Mouse (Mus musculus) ES-CJ7 (cell line): ENCODE results near the gene Thbs2.
A peak's percentile ranks its signal among the peaks of the same experiment; 100 is the strongest.

Experiments
- DNase-seq: peaks from one replicate; pipeline ENCODE4 v3.0.0; 2011; ENCODE audit warnings: low read depth, low spot score

The Thbs2 gene

GRCm38 (mm10) chr17:14693994-14694374 lies at the start of gene Thbs2:
TSS of gene Thbs2 (minus strand) at chr17:14694235.
- peak; percentile 34 for DNase-seq

- DNase-seq: no peak
Observed at GRCm38 (mm10) chr17:14735493-14736004, 41.5 kb upstream of the Thbs2 start.

- no peak for DNase-seq
Observed at GRCm38 (mm10) chr17:14734380-14734779, 40.3 kb upstream of the Thbs2 start.

DNA sequence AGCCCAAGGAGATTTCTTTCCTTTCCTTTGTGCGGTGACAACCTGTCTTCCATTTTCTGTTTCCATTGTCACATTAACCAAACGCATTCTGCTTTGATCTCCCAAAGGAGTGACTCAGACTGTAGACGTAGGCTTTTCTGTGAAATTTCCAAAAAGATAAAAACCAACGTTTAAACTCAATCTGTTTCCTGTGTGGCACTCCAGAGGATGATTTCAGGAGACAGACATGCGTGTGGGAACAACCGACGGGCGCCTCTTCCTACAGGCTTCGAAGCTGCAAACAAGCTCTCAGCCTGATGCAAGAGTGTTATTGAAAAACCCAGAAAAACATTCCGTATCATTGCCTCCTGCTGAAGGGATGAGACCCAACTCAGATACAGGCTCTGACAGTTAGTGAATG lies 39.9 kb upstream of the Thbs2 start:
- no peak for DNase-seq

DNA sequence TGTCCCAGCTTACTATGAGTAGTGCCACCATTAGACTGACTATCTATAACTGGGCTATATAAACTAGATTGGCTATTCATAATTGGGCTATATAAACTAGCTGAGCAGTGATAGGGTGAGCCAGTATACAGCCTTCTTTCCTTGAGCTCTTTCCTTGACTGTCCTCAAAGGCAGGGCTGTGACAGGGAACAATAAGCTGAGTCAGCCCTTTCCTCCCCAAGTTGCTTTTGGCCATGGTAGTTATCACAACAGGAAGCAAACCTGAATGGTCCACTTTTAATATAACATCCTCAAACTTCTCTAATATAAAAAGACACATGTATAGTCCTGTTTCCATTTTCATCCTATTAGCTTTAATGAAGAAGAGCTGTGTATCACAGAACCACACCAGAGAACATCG lies 39.0 kb upstream of the Thbs2 start:
- no peak for DNase-seq

DNA sequence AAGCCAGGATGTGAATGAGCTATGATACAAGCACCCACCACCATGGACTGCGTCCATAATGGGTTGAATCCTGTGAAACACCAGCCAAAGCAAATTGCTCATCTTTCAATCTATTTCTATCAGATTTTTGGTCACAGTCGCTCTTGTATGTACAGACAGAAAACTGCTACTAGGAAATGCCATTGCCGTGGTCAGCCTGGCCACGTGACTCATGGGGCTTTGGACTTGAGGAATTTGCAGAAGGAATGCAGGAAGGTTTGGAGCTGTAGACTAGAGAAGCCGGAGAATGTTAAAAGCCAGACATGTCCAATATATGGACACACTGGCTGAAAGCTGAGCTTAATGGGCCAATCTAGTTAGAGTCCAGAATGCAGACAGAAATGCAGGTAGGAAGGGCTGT lies 36.6 kb upstream of the Thbs2 start:
- no peak for DNase-seq

- DNase-seq: no peak
Observed at GRCm38 (mm10) chr17:14727481-14727880, 33.4 kb upstream of the Thbs2 start.

- no peak for DNase-seq
Observed at GRCm38 (mm10) chr17:14724786-14725185, 30.8 kb upstream of the Thbs2 start.

- no peak for DNase-seq
Observed at GRCm38 (mm10) chr17:14721325-14721724, 27.3 kb upstream of the Thbs2 start.

DNA sequence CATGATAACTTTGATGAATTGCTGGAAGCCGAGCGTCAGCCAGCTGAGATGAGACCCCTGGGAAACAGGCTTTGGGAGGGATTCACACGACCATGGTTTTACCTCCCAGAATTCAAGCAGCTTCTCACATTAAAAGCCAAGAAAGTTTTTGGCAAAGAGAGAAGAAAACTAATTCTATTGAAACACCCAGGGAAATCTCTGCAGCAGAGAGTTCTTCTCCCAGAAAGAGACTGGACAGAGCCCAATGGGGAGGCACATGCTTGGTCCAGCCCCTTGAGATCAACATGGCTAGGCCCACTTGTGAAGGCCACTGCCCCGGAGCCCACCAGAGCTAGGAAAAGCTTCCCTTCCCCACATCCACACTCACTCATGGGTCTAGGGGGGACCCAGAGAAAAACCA lies 26.9 kb upstream of the Thbs2 start:
- no peak for DNase-seq

DNA sequence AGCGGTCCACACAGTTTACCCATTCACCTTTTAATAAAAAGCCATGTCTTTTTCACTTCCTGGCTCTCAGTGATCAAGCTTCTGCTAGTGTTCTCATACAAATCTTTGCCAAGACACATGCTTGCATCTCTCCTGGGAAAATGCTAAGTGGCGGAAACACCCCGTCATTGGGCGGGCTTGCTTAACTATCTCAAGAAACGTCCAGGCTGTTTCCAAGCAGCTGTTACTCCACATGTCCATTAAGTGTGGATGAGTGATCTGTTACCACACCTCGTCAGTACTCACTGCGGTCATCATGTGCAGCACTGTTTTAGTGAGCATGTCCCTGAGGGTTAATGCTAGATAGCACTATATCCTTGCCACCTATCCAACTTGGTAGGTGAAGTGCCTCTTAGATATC lies 26.2 kb upstream of the Thbs2 start:
- no peak for DNase-seq

GRCm38 (mm10) chr17:14718801-14719200 lies 24.8 kb upstream of the Thbs2 start:
- no peak for DNase-seq

- no peak for DNase-seq
Observed at GRCm38 (mm10) chr17:14714782-14715181, 20.7 kb upstream of the Thbs2 start.

- no peak for DNase-seq
Observed at GRCm38 (mm10) chr17:14714374-14714773, 20.3 kb upstream of the Thbs2 start.

DNA sequence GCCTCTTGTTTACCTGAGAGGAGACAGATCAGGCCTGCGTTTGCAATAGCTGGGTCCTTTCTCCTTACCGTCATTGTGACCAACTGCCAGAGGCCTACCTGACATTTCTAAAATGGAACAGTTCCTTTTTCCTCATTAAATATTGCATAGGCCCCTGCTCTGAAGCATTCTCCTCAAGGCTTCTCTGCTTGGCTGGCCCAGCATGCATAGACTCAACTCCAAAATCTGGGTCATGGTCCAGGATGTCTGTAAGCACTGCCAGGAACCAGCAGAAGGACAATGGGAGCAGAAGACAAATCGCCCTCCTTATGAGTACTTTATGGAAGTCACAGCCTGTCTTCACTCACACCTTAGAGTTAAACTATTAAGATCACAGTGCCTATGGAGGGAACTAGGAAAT lies 17.7 kb upstream of the Thbs2 start:
- DNase-seq: no peak

DNA sequence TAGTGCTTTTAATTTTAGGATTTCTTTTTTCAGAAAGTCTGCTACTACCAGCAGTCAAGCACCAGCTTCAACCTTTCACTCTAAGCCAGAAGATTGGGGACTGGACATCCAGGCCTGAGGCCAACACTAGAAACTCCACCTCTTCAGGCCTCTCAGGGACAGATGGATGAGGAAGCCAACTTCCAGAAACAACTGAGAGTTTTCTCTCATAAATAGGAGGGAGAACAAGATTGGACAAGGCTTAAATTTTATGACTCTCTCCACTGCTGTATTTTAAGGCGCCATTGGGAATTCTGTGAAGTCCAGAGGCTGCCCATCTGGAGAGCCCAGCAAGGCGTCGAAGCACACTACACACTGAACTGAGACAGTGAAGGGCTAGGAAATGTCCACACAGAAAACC lies 17.0 kb upstream of the Thbs2 start:
- DNase-seq: no peak

DNA sequence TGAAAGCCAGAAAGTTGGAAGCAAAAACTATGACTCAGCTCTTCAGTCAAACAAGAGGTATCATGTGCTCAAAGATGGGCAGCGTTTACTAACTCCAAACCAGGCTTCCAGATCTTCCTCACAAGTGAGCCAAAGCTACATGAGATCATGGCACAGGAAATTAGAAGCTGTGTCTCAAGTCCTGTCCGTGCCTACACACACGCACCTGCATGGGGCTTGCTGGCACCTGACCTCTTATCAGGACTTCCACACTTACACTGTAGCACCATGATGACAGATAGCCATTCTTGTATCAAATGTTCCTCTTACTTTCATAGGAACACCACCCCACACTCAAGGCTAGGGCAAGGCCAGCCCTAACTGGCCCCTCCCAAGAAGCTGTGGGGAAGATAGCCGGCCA lies 12.0 kb upstream of the Thbs2 start:
- no peak for DNase-seq

DNA sequence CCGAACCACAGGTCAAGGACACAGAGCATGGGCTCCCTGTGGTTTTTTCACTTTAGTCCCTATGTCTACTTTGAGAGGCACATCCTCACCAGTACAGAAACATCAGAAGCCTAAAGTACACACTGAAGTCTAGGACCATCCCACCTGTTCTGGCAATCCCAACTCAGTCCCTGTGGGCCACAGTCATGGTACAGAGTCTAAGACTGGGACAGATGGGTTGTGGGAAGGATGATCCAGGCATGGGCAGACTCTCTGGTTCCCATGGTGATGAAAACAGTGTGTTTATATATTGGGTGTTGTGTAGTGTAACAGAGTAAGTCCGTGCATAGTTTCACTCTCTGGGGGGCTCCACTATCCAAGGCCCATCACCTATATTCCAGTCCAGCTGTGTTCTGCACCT lies 11.4 kb upstream of the Thbs2 start:
- DNase-seq: no peak

GRCm38 (mm10) chr17:14703771-14704170 lies 9.7 kb upstream of the Thbs2 start:
- DNase-seq: no peak

GRCm38 (mm10) chr17:14703268-14703667 lies 9.2 kb upstream of the Thbs2 start:
- DNase-seq: no peak

DNA sequence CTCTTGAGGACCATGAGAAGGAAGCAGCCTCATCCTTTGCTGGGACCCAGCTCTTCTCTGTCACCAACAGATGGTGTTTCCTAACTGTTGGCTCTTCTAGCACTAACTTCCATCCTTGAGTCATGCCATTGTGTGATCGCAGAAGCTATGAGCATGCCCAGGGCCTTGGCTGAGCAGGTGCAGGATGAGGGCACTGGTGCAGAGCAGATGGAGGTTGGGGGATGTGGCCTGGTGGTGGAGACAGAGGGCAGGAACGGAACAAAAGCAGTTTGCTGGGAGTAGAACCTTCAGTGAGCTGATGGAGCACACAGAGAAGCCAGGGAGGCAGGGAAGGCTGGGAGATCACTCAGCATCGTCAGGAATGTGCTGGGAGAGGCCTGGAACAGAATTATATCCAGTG lies 8.7 kb upstream of the Thbs2 start:
- DNase-seq: no peak

- DNase-seq: no peak
Observed at GRCm38 (mm10) chr17:14701891-14702290, 7.9 kb upstream of the Thbs2 start.

DNA sequence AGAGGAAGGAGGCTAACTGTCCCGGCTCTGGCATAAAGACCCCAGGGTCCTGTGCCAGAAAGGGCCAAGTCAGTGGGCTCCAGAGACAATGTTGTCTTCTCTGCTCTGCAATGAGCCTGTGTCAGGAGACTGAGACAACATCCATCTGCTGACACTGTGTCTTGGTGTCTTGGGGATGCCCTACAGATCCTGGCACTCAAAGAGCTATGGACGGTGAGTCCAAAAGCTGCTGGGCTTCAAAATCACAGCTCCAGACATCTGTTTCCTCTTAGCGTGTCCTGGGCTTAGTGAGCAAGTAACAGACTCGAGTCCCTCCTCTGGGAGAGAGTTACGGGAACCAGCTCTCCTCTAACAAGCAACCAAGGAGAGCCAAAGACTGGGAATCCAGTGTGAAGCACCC lies 6.2 kb upstream of the Thbs2 start:
- no peak for DNase-seq

GRCm38 (mm10) chr17:14698188-14698587 lies 4.2 kb upstream of the Thbs2 start:
- DNase-seq: no peak

DNA sequence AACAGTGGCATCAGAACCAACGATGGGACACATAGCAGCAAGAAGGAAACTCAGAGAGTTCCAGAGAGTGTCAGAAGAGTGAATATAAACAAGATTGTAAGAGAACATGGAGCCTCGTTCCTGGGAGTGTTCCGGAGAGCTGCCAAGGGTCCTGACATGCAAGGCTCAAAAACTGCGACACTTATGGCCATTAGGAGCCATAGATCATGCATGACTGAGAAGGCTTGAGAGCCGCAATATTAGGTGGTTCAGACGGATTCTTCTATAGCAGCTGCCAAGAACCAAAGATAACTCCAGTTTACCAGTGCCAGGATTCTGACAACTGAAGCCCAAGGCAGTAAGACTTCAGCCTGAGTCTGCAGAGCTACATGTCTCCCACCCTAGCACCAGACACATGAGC lies 3.1 kb upstream of the Thbs2 start:
- DNase-seq: no peak
